Mouse (Mus musculus) forebrain, embryonic 15.5 days (tissue): ENCODE measurements around the gene Klhl36. TPM values are rescaled to one million over a fixed set of nuclear protein-coding genes. Genes with fewer than 3 reads are reported as not detected.

Experiments used
- ATAC-seq: fragments of 200-750 bp; cut with Nextera tagmentation; replicated peaks from 2 replicates; pipeline ENCODE4 v1.8.0; 2017; ENCODE audit warnings: mild to moderate bottlenecking, moderate TSS enrichment, moderate library complexity
- H3K27ac ChIP-seq: fragments of 300-500 bp; sonication (generic); replicated peaks from 2 replicates; pipeline ENCODE4 v1.5.1; 2015; ENCODE audit warnings: mild to moderate bottlenecking, inconsistent platforms
- H3K27me3 ChIP-seq: fragments of 300-500 bp; sonication (generic); 2 replicates; pipeline ENCODE4 v1.6.1; 2015; ENCODE audit warnings: inconsistent platforms
- H3K36me3 ChIP-seq: fragments of 300-500 bp; sonication (generic); 2 replicates; pipeline ENCODE4 v1.6.1; 2015; ENCODE audit warnings: mild to moderate bottlenecking, inconsistent platforms
- H3K4me1 ChIP-seq: fragments of 300-500 bp; sonication (generic); 2 replicates; pipeline ENCODE4 v1.6.1; 2015; ENCODE audit warnings: inconsistent platforms
- H3K4me2 ChIP-seq: fragments of 300-500 bp; sonication (generic); replicated peaks from 2 replicates; pipeline ENCODE4 v1.6.1; 2015; ENCODE audit warnings: mild to moderate bottlenecking, inconsistent platforms
- H3K4me3 ChIP-seq: fragments of 300-500 bp; sonication (generic); 2 replicates; pipeline ENCODE4 v1.5.1; 2015; ENCODE audit warnings: mild to moderate bottlenecking, inconsistent platforms
- H3K9ac ChIP-seq: fragments of 300-500 bp; sonication (generic); replicated peaks from 2 replicates; pipeline ENCODE4 v1.6.1; 2015; ENCODE audit warnings: mild to moderate bottlenecking, inconsistent platforms
- H3K9me3 ChIP-seq: fragments of 300-500 bp; sonication (generic); 2 replicates; pipeline ENCODE4 v1.6.1; 2016; ENCODE audit warnings: inconsistent platforms
- whole genome bisulfite sequencing: fragments of 180-500 bp; shearing (Covaris S2); methylation state at CpG from one replicate; pipeline ENCODE4 v1.1.7; 2015; ENCODE audit warnings: mixed read lengths; 5-methylcytosine and 5-hydroxymethylcytosine counted together
- polyA plus RNA-seq: library from polyadenylated mRNA; unstranded; fragments of >200 nt; fragmentation: Nextera tagmentation; extraction: Ambion mirVana; gene quantifications from 2 replicates; pipeline ENCODE4 v1.2.1, GENCODE M21; 2015

Gene Klhl36
- 15.3 and 15.4 TPM in 2 replicates for polyA plus RNA-seq

- peak within 1 kb of the TSS; percentile 63 for H3K4me3 ChIP-seq
- peak; percentile 98 for ATAC-seq
- H3K27ac ChIP-seq: no peak within 1 kb of the TSS; the same call in 1 of the 2 replicates
- H3K9ac ChIP-seq: peak within 1 kb of the TSS; percentile 74
- peak within 1 kb of the TSS; percentile 78 for H3K4me2 ChIP-seq
- H3K36me3 ChIP-seq: no peaks in the 10 kb centered on the region
- peaks cover 14% of the 10 kb centered on the region for H3K4me1 ChIP-seq
- no peaks in the 10 kb centered on the region for H3K9me3 ChIP-seq
- H3K27me3 ChIP-seq: 0 out of 2 replicates have a peak, but pooled peaks cover 4% of the 10 kb centered on the region
- WGBS: under 1% methylated on average over 35 of the region's 35 CpGs
These were observed at the start of gene Klhl36 for GRCm38 (mm10) chr8:119861706-119862389. TSS of gene Klhl36 (plus strand) at chr8:119862266.

GRCm38 (mm10) chr8:119812650-119813431 lies 49.2 kb upstream of the Klhl36 start:
- Histone ChIP-seq H3K36me3 (peaks cover 2% of the 10 kb centered on the region; the same call in 1 of the 2 replicates), H3K4me2 (no peak overlapping the region), H3K4me3 (no peak overlapping the region), H3K27ac (no peak overlapping the region), H3K9ac (no peak overlapping the region), H3K27me3 (no peaks in the 10 kb centered on the region), H3K9me3 (no peaks in the 10 kb centered on the region), H3K4me1 (peaks cover 45% of the 10 kb centered on the region)
- ATAC-seq: no peak
- WGBS: 86% methylated on average over 12 of the region's 12 CpGs

GRCm38 (mm10) chr8:119816219-119816618 lies 45.8 kb upstream of the Klhl36 start:
- ATAC-seq: no peak
- Histone ChIP-seq H3K4me1 (peaks cover 33% of the 10 kb centered on the region), H3K36me3 (peaks cover 6% of the 10 kb centered on the region; the same call in 1 of the 2 replicates), H3K27ac (no peak overlapping the region), H3K4me3 (no peak overlapping the region), H3K27me3 (no peaks in the 10 kb centered on the region), H3K4me2 (no peak overlapping the region), H3K9me3 (no peaks in the 10 kb centered on the region), H3K9ac (no peak overlapping the region)
- WGBS: 77% methylated on average over 6 of the region's 6 CpGs

GRCm38 (mm10) chr8:119817446-119817845 lies 44.6 kb upstream of the Klhl36 start:
- Histone ChIP-seq H3K4me1 (peaks cover 22% of the 10 kb centered on the region), H3K4me3 (no peak overlapping the region), H3K9me3 (no peaks in the 10 kb centered on the region), H3K9ac (no peak overlapping the region), H3K27ac (0 out of 2 replicates have a peak overlapping the region, but pooled peaks have one; percentile 11), H3K27me3 (no peaks in the 10 kb centered on the region), H3K36me3 (peaks cover 15% of the 10 kb centered on the region), H3K4me2 (no peak overlapping the region)
- 45% methylated on average over 12 of the region's 12 CpGs for WGBS
- no peak for ATAC-seq

GRCm38 (mm10) chr8:119819316-119819715 lies 42.8 kb upstream of the Klhl36 start:
- ATAC-seq: no peak
- no peak overlapping the region for H3K9ac ChIP-seq
- no peaks in the 10 kb centered on the region for H3K9me3 ChIP-seq
- no peak overlapping the region for H3K4me2 ChIP-seq
- 59% methylated on average over 7 of the region's 7 CpGs for WGBS
- no peak overlapping the region for H3K4me3 ChIP-seq
- no peaks in the 10 kb centered on the region for H3K27me3 ChIP-seq
- H3K36me3 ChIP-seq: peaks cover 16% of the 10 kb centered on the region
- H3K27ac ChIP-seq: no peak overlapping the region
- H3K4me1 ChIP-seq: peaks cover 27% of the 10 kb centered on the region

GRCm38 (mm10) chr8:119819976-119820375 lies 42.1 kb upstream of the Klhl36 start:
- Histone ChIP-seq H3K27me3 (no peaks in the 10 kb centered on the region), H3K4me1 (peaks cover 29% of the 10 kb centered on the region), H3K36me3 (peaks cover 16% of the 10 kb centered on the region), H3K9ac (no peak overlapping the region), H3K4me3 (no peak overlapping the region), H3K9me3 (no peaks in the 10 kb centered on the region), H3K27ac (no peak overlapping the region), H3K4me2 (no peak overlapping the region)
- WGBS: 93% methylated on average over 8 of the region's 8 CpGs
- no peak for ATAC-seq

- Histone ChIP-seq H3K36me3 (peaks cover 16% of the 10 kb centered on the region), H3K27me3 (no peaks in the 10 kb centered on the region), H3K4me1 (peaks cover 30% of the 10 kb centered on the region), H3K27ac (no peak overlapping the region), H3K9ac (no peak overlapping the region), H3K9me3 (no peaks in the 10 kb centered on the region), H3K4me2 (no peak overlapping the region), H3K4me3 (no peak overlapping the region)
- 94% methylated on average over 6 of the region's 6 CpGs for WGBS
- no peak for ATAC-seq
These were observed 40.4 kb upstream of the Klhl36 start for GRCm38 (mm10) chr8:119821691-119822090.

- Histone ChIP-seq H3K36me3 (peaks cover 16% of the 10 kb centered on the region), H3K9me3 (no peaks in the 10 kb centered on the region), H3K4me2 (no peak overlapping the region), H3K4me1 (peaks cover 25% of the 10 kb centered on the region), H3K9ac (no peak overlapping the region), H3K27ac (no peak overlapping the region), H3K4me3 (no peak overlapping the region), H3K27me3 (no peaks in the 10 kb centered on the region)
- WGBS: 96% methylated on average over 9 of the region's 9 CpGs
- ATAC-seq: no peak
These were observed 38.8 kb upstream of the Klhl36 start for GRCm38 (mm10) chr8:119823278-119823677.

- no peak overlapping the region for H3K4me3 ChIP-seq
- 30% methylated on average over 4 of the region's 4 CpGs for WGBS
- no peak for ATAC-seq
These were observed 38.0 kb upstream of the Klhl36 start for GRCm38 (mm10) chr8:119824100-119824499.

GRCm38 (mm10) chr8:119824809-119825273 lies 37.2 kb upstream of the Klhl36 start:
- H3K9me3 ChIP-seq: no peaks in the 10 kb centered on the region
- no peak overlapping the region for H3K27ac ChIP-seq
- peaks cover 16% of the 10 kb centered on the region for H3K36me3 ChIP-seq
- no peak overlapping the region for H3K9ac ChIP-seq
- H3K4me1 ChIP-seq: peaks cover 38% of the 10 kb centered on the region
- H3K27me3 ChIP-seq: no peaks in the 10 kb centered on the region
- H3K4me2 ChIP-seq: no peak overlapping the region
- no peak overlapping the region for H3K4me3 ChIP-seq
- ATAC-seq: no peak; the same call in 1 of the 2 replicates
- WGBS: 78% methylated on average over 11 of the region's 11 CpGs

More at GRCm38 (mm10) chr8:119824100-119824499, 38.0 kb upstream of the Klhl36 start:
- Histone ChIP-seq H3K9me3 (no peaks in the 10 kb centered on the region), H3K36me3 (peaks cover 16% of the 10 kb centered on the region), H3K27ac (no peak overlapping the region), H3K4me1 (peaks cover 33% of the 10 kb centered on the region), H3K27me3 (no peaks in the 10 kb centered on the region), H3K4me2 (no peak overlapping the region), H3K9ac (no peak overlapping the region)

GRCm38 (mm10) chr8:119825950-119826730 lies 35.9 kb upstream of the Klhl36 start:
- Histone ChIP-seq H3K4me2 (no peak overlapping the region), H3K27ac (no peak overlapping the region), H3K9ac (no peak overlapping the region), H3K4me3 (no peak overlapping the region), H3K4me1 (peaks cover 48% of the 10 kb centered on the region), H3K9me3 (no peaks in the 10 kb centered on the region), H3K27me3 (no peaks in the 10 kb centered on the region), H3K36me3 (peaks cover 10% of the 10 kb centered on the region)
- no peak for ATAC-seq
- WGBS: 88% methylated on average over 19 of the region's 19 CpGs
